Mouse (Mus musculus): Measurements from ENCODE around the gene Hps4.
"Not testable (repeated sequence)": the region's sequence is repeated elsewhere in the genome, so short reads cannot be mapped to it uniquely, and the experiment has no call there.

Hps4 gene

GRCm38 (mm10) chr5:112342463-112343204, at the start of gene Hps4, which contains the start of gene Srrd:
Gene Hps4 (plus strand): TSS chr5:112343083.
Gene Srrd (minus strand): TSS chr5:112343040.
- peak; percentile 65 for DNase-seq (ENCODE audit: low spot score)

DNA sequence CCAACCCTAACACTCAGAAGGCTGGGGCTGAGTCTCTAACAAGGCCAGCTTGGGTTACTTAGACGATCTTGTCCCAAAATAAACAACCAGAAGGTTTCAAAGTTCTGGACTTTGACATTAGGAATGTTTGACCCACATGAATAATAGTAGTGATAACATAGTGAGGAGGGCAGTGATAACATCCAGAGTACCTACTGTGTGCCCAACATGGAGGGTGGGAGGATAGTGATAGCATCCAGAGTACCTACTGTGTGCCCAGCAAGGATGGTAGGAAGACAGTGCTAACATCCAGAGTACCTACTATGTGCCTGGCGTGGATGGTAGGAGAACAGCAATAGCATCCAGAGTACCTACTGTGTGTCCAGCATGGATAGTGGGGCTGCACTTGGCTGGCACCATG, 49.1 kb upstream of the Hps4 start:
- DNase-seq (ENCODE audit: low spot score): no peak

- no peak for DNase-seq (ENCODE audit: low spot score)
Observed at GRCm38 (mm10) chr5:112294696-112295095, 48.2 kb upstream of the Hps4 start.

GRCm38 (mm10) chr5:112295162-112295561, 47.7 kb upstream of the Hps4 start:
- DNase-seq (ENCODE audit: low spot score): no peak

DNA sequence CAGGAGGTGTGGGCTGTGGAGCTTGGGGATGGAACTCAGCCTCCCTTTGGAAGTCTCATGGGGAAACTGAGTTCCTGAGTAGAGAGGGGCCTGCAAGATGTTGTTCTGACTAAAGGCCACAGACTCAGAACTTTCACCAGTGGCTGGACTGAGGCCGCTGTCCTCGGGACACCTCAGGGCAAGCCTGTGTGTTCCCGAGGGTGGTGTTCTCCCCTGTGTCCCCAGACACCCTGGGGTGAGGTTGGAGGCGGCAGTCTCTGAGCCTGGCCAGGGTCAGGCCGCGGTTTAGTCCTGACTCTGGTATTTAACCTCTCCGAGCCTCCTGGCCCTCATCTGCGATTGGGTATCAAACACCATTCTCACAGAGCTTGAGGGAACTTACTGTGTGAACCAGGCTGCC, 47.3 kb upstream of the Hps4 start:
- DNase-seq (ENCODE audit: low spot score): no peak

DNA sequence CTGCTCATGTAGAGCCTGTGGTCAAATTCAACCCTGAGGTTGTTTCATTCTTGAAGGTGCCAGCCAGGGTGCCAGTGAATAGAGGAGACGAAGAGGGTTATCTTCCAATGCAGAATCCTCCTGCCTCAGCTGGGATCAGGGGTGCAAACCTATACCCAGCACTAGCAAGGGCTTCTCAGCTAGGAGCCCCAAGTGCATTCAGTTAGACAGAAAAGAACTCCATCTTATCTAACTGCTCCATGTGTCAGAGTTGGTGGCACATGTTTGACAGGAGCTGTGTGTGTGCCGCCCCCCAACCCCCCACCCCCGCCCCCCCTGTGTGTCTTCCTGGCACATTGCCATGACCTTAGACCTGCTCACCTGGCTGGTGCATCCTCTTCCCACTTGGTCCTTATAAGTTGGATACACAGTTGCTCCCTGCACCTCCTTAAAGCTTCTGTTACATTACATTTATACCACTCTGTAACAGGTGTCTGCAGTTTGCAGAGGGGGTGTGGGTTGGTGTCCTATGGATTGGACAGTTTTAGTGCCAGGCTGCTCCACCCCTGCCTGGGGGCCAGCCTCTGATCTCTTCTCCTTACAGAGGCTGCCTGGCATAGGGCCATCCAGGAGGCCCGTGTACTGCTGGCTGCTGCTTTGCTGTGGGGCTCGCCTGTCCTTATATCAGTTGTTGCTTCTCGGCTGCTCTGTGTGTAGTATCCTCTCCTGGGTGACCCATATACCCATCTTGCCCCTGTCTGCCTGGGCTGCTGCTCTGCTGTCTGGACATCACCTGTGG, 46.3 kb upstream of the Hps4 start:
- no peak for DNase-seq (ENCODE audit: low spot score)

GRCm38 (mm10) chr5:112297257-112297656, 45.6 kb upstream of the Hps4 start:
- no peak for DNase-seq (ENCODE audit: low spot score)

GRCm38 (mm10) chr5:112298226-112298988, 44.5 kb upstream of the Hps4 start:
- peak; percentile 70 for DNase-seq (ENCODE audit: low spot score)

GRCm38 (mm10) chr5:112299399-112299798, 43.5 kb upstream of the Hps4 start:
- no peak for DNase-seq (ENCODE audit: low spot score)

GRCm38 (mm10) chr5:112300112-112300511, 42.8 kb upstream of the Hps4 start:
- DNase-seq (ENCODE audit: low spot score): no peak

- DNase-seq (ENCODE audit: low spot score): no peak
Observed at GRCm38 (mm10) chr5:112300721-112301308, 42.1 kb upstream of the Hps4 start.

GRCm38 (mm10) chr5:112301694-112302093, 41.2 kb upstream of the Hps4 start:
- DNase-seq (ENCODE audit: low spot score): no peak

- no peak for DNase-seq (ENCODE audit: low spot score)
Observed at GRCm38 (mm10) chr5:112302310-112302709, 40.6 kb upstream of the Hps4 start.

DNA sequence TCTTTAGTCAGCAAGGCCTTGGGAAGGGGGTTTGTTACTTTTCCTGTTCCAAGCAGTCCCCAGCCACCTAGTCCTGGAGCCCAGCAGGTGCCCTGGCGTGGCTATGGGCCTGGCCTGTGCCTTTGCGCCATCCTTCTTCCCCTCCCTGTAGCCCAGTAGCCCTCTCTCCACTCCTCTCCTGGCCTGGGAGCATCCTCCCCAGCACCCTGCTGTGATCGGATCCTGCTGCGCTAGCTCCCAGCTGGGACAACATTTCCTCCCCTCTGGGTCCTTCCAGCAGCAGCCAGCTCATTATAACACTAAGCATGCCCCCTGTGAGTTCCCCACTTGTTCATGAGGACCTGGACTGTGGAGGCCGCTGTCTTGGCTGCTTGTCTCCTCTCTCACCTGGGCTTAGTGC, 37.0 kb upstream of the Hps4 start:
- DNase-seq (ENCODE audit: low spot score): no peak

DNA sequence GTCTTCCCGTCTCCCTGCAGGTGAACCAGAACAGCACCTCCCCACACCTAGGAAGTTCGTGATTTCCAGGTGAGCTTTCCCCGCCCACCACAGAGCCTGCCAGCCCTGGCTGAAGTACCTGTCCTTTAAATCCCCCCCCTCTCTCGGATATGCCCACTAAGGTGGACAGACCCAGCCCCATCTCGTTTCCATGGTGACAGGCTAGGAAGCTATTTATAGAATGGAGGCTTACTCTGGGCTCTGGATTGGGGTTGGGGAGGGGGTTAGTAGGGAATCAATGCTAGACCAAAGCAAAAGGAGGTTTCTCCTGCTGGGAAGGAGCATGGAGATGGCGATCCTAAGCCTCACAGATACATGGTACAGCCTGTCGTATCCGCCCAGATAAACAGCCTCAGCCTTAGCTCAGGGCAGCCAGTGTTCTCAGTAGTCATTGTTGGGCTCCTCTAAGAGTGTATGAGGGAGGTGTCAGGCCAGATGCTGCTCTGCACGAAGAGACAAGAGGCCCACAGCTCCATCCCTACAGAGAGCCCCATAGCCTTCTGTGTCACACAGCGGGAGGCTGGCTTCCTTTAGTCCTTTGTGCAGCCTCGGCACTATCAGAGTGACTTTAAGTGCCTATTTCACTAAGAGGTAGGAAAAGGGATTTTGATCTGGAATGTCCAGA, 29.5 kb upstream of the Hps4 start:
- DNase-seq (ENCODE audit: low spot score): no peak

- no peak for DNase-seq (ENCODE audit: low spot score)
Observed at GRCm38 (mm10) chr5:112316468-112316867, 26.4 kb upstream of the Hps4 start.

DNA sequence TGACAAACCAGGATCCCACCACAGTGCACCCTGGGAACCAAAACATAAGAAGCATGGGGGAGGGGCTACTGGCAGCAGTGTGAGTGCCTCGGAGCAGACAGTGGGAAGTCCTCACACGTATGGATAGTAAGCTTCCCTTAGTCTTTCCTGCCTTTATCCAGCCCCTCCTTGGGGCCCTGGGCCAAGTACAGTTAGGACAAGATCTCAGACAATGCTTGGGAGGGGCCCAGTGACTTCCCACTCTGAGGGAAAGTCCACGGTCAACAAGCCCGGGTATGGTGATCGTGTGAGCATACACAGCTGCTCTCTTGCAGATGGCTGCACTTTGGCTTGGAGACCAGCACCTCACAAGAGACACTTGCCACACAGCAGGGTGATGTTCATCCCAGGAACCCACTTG, 25.6 kb upstream of the Hps4 start:
- DNase-seq (ENCODE audit: low spot score): no peak

DNA sequence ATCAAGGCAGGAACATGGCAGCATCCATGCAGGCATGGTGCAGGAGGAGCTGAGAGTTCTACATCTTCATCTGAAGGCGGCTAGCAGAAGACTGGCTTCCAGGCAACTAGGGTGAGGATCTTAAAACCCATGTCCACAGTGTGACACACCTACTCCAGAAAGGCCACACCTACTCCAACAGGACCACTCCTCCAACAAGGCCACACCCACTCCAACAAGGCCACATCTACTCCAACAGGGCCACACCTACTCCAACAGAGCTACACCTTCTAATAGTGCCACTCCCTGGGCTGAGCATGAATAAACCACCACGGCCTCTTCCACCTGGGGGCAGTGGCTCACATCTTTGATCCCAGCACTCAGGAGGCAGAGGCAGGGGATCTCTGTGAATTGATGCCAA, 23.5 kb upstream of the Hps4 start:
- not testable (repeated sequence) for DNase-seq (ENCODE audit: low spot score)

GRCm38 (mm10) chr5:112320379-112320778, 22.5 kb upstream of the Hps4 start:
- DNase-seq (ENCODE audit: low spot score): no peak

DNA sequence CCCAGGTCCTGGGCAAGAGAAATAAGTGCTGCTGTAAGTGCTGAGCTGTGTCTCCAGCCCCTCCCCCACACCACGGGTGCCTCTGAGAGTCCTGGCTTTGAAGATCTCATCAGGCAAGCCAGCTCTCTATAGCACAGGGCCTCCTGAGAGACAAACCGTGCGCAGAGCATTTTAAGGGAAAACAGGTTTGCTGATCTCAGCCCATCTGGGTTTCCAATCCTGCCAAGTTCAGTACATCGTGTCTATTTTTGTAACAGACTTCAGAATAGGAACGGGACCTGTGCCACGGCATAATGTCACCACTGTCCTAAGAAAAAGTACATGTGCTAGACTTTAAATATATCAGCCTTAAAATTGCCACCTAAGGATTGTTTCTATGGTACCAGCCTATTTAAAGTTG, 21.9 kb upstream of the Hps4 start:
- DNase-seq (ENCODE audit: low spot score): no peak

GRCm38 (mm10) chr5:112321376-112321775, 21.5 kb upstream of the Hps4 start:
- no peak for DNase-seq (ENCODE audit: low spot score)

DNA sequence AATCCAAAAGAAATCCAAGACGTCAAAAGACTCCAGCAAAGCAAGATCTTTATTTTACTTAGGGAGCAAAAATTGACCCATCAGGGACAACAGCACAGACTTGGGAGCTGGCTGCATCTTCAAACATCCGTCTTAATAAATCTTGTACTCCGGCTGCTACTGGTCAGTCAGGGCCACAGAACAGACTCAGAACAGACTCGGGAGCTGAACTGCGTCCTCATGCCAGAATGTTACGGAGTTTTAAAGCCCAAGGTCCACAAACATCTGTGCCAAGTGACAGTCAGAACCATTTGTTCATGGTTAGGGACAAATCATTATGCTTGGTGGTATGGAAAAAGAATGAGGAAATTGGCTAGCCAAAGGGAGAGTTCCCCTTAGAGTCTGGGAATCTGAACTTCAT, 19.6 kb upstream of the Hps4 start:
- DNase-seq (ENCODE audit: low spot score): no peak

Data from ovary, adult 18-20 months (tissue).